Mouse (Mus musculus) embryonic facial prominence, embryonic 11.5 days (tissue): ENCODE data around the gene Kdm1a. TPM values are rescaled to one million over a fixed set of nuclear protein-coding genes. Genes with fewer than 3 reads are reported as not detected.

Experiments used
- ATAC-seq: fragments of 200-750 bp; cut with Nextera tagmentation; replicated peaks from 2 replicates; pipeline ENCODE4 v1.8.0; 2017; ENCODE audit warnings: low read depth; ENCODE audit not compliant: insufficient number of reproducible peaks, low FRiP score, low TSS enrichment
- DNase-seq: peaks from one replicate; pipeline ENCODE4 v3.0.0-alpha.2; 2015; ENCODE audit warnings: low spot score
- H3K27ac ChIP-seq: fragments of 300-500 bp; sonication (generic); replicated peaks from 2 replicates; pipeline ENCODE4 v1.5.1; 2014; ENCODE audit warnings: mild to moderate bottlenecking, low read depth, low read length, control low read depth
- H3K27me3 ChIP-seq: fragments of 300-500 bp; sonication (generic); 2 replicates; pipeline ENCODE4 v1.6.1; 2014; ENCODE audit warnings: mild to moderate bottlenecking, low read length, moderate library complexity, mixed read lengths; ENCODE audit not compliant: control insufficient read depth, insufficient read depth
- H3K36me3 ChIP-seq: fragments of 300-500 bp; sonication (generic); replicated peaks from 2 replicates; pipeline ENCODE4 v1.6.1; 2014; ENCODE audit warnings: low read depth, mild to moderate bottlenecking, low read length, moderate library complexity, mixed read lengths; ENCODE audit not compliant: control insufficient read depth, insufficient read depth
- H3K4me1 ChIP-seq: fragments of 300-500 bp; sonication (generic); 2 replicates; pipeline ENCODE4 v1.6.1; 2014; ENCODE audit warnings: low read length, mixed read lengths; ENCODE audit not compliant: control insufficient read depth, insufficient read depth
- H3K4me2 ChIP-seq: fragments of 300-500 bp; sonication (generic); 2 replicates; pipeline ENCODE4 v1.6.1; 2014; ENCODE audit warnings: low read depth, mild to moderate bottlenecking, control low read depth, low read length, moderate library complexity
- H3K4me3 ChIP-seq: fragments of 300-500 bp; sonication (generic); 2 replicates; pipeline ENCODE4 v1.5.1; 2014; ENCODE audit warnings: low read depth, low read length, control low read depth
- H3K9ac ChIP-seq: fragments of 300-500 bp; sonication (generic); replicated peaks from 2 replicates; pipeline ENCODE4 v1.6.1; 2014; ENCODE audit warnings: mild to moderate bottlenecking, control low read depth, low read length
- H3K9me3 ChIP-seq: fragments of 300-500 bp; sonication (generic); replicated peaks from 2 replicates; pipeline ENCODE4 v1.6.1; 2016; ENCODE audit warnings: mild to moderate bottlenecking, low read length, inconsistent platforms, mixed read lengths; ENCODE audit not compliant: control insufficient read depth
- WGBS: fragments of 180-500 bp; shearing (Covaris S2); extraction: QIAGEN DNeasy Blood & Tissue Kit; methylation state at CpG from one replicate; pipeline ENCODE4 v1.1.7; 2014; 5-methylcytosine and 5-hydroxymethylcytosine counted together
- polyA plus RNA-seq: library from polyadenylated mRNA; unstranded; fragments of >200 nt; fragmentation: Nextera tagmentation; extraction: Ambion mirVana; gene quantifications from 2 replicates; pipeline ENCODE4 v1.2.1, GENCODE M21; 2014

The Kdm1a gene
- polyA plus RNA-seq, 1 experiment from 2014 or later: 88.3 TPM

GRCm38 (mm10) chr4:136622388-136622787, 19.9 kb upstream of the Kdm1a start, which contains the start of gene Lactbl1:
Gene Lactbl1, plus strand, starts transcription at chr4:136622621.
- Histone ChIP-seq H3K4me1 (no peaks in the 10 kb centered on the region), H3K4me2 (no peak within 1 kb of the TSS), H3K4me3 (no peak within 1 kb of the TSS), H3K27ac (no peak within 1 kb of the TSS), H3K9me3 (no peaks in the 10 kb centered on the region), H3K9ac (no peak within 1 kb of the TSS), H3K36me3 (no peaks in the 10 kb centered on the region), H3K27me3 (no peaks in the 10 kb centered on the region)
- ATAC-seq (no peak), DNase-seq (no peak)
- WGBS: 45% methylated on average over 6 of the region's 6 CpGs

- no peaks in the 10 kb centered on the region for H3K4me1 ChIP-seq
- no peak for ATAC-seq
- no peak overlapping the region for H3K4me3 ChIP-seq
- no peak overlapping the region for H3K27ac ChIP-seq
- no peak overlapping the region for H3K4me2 ChIP-seq
- no peak overlapping the region for H3K9ac ChIP-seq
- no peaks in the 10 kb centered on the region for H3K27me3 ChIP-seq
- H3K36me3 ChIP-seq: no peaks in the 10 kb centered on the region
- no peak for DNase-seq
- H3K9me3 ChIP-seq: no peaks in the 10 kb centered on the region
- 49% methylated on average over 5 of the region's 5 CpGs for WGBS
These were observed 19.4 kb upstream of the Kdm1a start for GRCm38 (mm10) chr4:136621956-136622355.

DNA sequence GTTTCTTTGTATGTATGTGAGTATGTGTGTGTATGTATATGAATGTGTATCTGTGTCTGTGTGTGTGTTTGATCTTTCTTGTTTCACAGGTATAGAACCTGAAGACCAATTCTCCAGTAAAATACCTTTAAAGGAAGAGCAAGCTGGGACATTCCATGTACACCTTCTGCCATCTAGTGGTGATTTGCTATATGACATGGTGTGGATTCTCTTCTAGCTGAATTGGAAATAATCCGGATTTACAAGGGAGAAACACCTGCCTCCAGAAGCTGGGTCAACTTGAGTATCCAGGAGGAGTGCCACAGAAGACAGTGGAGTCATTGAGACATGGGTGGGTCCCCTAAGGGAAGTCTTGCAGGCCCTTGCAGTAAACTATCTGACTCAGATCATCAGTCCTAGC, 18.8 kb upstream of the Kdm1a start:
- no peak overlapping the region for H3K27ac ChIP-seq
- no peaks in the 10 kb centered on the region for H3K36me3 ChIP-seq
- no peak overlapping the region for H3K4me3 ChIP-seq
- no peak overlapping the region for H3K4me2 ChIP-seq
- H3K4me1 ChIP-seq: no peaks in the 10 kb centered on the region
- H3K27me3 ChIP-seq: no peaks in the 10 kb centered on the region
- H3K9me3 ChIP-seq: no peaks in the 10 kb centered on the region
- peak; percentile 87 for DNase-seq
- WGBS: 3% methylated on average over 1 of the region's 1 CpGs
- no peak overlapping the region for H3K9ac ChIP-seq
- ATAC-seq: no peak

DNA sequence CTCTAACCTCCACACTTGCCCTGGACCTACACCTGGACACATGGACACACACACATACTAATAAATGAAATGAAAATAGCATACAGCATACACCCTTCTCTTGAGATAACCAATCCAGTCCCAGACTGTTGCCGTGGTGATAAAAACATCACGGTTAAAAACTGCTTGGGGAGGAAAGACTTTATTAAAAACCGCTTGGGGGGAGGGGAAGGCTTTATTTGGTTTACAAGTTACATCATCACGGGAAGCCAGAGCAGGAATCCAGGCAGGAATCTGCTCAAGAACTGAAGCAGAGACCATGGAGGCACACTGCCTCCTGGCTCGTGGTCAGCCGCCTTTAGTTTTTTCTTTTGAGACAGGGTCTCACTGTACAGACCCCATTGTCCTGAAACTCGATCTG, 11.1 kb upstream of the Kdm1a start:
- Histone ChIP-seq H3K36me3 (no peaks in the 10 kb centered on the region), H3K9me3 (no peaks in the 10 kb centered on the region), H3K27ac (no peak overlapping the region), H3K27me3 (no peaks in the 10 kb centered on the region), H3K4me3 (no peak overlapping the region), H3K9ac (no peak overlapping the region), H3K4me1 (no peaks in the 10 kb centered on the region), H3K4me2 (no peak overlapping the region)
- no peak for ATAC-seq
- no peak for DNase-seq
- WGBS: 70% methylated on average over 7 of the region's 7 CpGs

DNA sequence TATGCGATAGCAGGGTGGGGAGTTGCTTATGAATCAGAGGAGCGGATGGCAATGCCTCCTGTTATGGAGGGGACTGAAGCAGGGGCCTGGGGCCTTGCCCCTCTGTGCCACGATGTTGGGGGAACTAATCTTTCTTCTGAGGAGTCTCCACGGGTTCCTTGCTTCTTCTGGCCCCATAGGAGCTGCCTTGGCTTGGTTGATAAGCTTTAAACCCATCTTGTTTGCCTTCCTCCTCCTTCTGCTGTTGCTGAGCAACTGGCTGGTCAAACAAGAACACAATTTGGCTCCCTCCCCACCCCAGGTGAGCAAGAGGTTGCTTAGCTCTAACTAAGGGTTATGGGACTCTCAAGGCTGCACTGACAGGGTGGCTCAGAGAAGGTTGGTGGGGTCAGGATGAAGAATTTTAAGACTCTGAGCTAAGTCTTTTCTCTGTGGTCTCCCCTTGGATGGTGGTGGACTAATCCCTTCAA, 7.9 kb upstream of the Kdm1a start, which contains the start of gene Tex46:
Gene Tex46, plus strand, starts transcription at position 51 of the 470 bp plus-strand sequence.
- no peaks in the 10 kb centered on the region for H3K36me3 ChIP-seq
- no peak within 1 kb of the TSS for H3K4me2 ChIP-seq
- H3K4me3 ChIP-seq: no peak within 1 kb of the TSS
- 67% methylated on average over 4 of the region's 4 CpGs for WGBS
- H3K4me1 ChIP-seq: no peaks in the 10 kb centered on the region
- no peaks in the 10 kb centered on the region for H3K9me3 ChIP-seq
- no peaks in the 10 kb centered on the region for H3K27me3 ChIP-seq
- no peak within 1 kb of the TSS for H3K27ac ChIP-seq
- ATAC-seq (no peak), DNase-seq (no peak)
- no peak within 1 kb of the TSS for H3K9ac ChIP-seq

GRCm38 (mm10) chr4:136605756-136606485, 3.4 kb upstream of the Kdm1a start:
- Histone ChIP-seq H3K9me3 (no peaks in the 10 kb centered on the region), H3K36me3 (no peaks in the 10 kb centered on the region), H3K4me2 (no peak overlapping the region), H3K27me3 (no peaks in the 10 kb centered on the region), H3K4me3 (no peak overlapping the region), H3K27ac (no peak overlapping the region), H3K4me1 (no peaks in the 10 kb centered on the region), H3K9ac (no peak overlapping the region)
- DNase-seq: no peak
- no peak for ATAC-seq
- 92% methylated on average over 19 of the region's 19 CpGs for WGBS

DNA sequence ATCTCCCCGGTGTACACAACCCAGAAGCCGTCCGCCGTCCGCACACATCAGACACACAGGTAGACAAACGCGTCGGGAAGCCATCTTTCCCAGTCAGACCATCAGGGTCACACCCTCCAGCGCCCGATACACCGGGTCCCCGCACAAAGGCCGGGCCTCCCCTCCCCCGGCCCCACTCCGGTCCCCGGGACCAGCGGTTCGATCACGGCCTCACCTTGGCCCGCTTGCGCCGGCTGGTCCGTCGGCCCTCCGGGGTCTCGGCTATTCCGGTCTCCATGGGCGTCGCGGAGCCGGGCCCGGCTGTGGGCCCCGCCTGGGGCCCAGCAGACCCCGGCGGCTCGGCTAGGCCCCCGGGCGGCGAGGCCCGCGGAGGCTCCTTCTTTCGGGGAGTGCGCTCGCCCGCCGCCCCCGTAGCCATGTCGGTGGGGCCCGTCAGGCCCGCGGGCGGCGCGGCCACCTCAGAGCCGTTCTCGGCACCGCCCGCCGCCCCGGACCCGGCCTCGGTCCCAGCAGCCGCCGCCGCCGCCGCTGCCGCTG, 437 bp downstream of the Kdm1a start:
- Histone ChIP-seq H3K36me3 (no peaks in the 10 kb centered on the region), H3K27me3 (no peaks in the 10 kb centered on the region), H3K9me3 (no peaks in the 10 kb centered on the region), H3K4me1 (no peaks in the 10 kb centered on the region), H3K9ac (peak overlapping the region; percentile 100), H3K27ac (peak overlapping the region; percentile 85), H3K4me2 (peak overlapping the region; percentile 53), H3K4me3 (peak overlapping the region; percentile 99)
- WGBS: under 1% methylated on average over 62 of the region's 68 CpGs
- ATAC-seq (peak; percentile 70), DNase-seq (peak; percentile 64)

DNA sequence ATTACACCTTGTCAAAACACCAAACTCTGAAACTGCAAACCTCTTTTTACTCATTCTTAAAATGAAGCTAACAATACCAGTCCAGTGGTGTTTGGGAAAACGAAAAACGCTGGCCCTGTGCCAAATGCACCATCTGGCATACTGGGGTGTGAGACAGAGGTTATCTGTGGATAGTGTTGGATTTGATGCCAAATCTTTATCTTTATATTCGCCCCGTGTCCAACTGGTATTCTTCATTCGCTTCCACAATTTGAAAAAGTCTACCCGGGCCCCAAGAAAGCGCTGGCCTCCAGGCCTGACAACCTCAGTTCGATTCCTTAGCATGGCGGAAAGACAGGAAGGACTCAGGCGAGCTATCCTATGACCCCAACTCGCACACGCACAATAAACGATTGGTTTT, 1.0 kb downstream of the Kdm1a start:
- Histone ChIP-seq H3K9ac (peak overlapping the region; percentile 100), H3K36me3 (no peaks in the 10 kb centered on the region), H3K4me2 (peak overlapping the region; percentile 53), H3K27me3 (no peaks in the 10 kb centered on the region), H3K4me3 (peak overlapping the region; percentile 99), H3K4me1 (no peaks in the 10 kb centered on the region), H3K27ac (no peak overlapping the region), H3K9me3 (no peaks in the 10 kb centered on the region)
- peak; percentile 56 for DNase-seq
- WGBS: 3% methylated on average over 13 of the region's 13 CpGs
- ATAC-seq: no peak
